Mouse (Mus musculus) colon, adult 2 months (tissue): ENCODE measurements around the gene Rcbtb2. TPM values are rescaled to one million over a fixed set of nuclear protein-coding genes. Genes with fewer than 3 reads are reported as not detected.

ENCODE experiments used
- polyA plus RNA-seq: library from polyadenylated mRNA; depleted of rRNA; stranded (reverse); fragments of >200 nt; gene quantifications from 2 replicates; pipeline ENCODE4 v1.2.3, GENCODE M21; 2012; rRNA removed

Gene Rcbtb2
- polyA plus RNA-seq: 15.8 and 16.7 TPM in 2 replicates

GRCm38 (mm10) chr14:73122923-73123278 is at the start of gene Rcbtb2:
Rcbtb2 (plus strand) TSS chr14:73123037.

GRCm38 (mm10) chr14:73237848-73238321 is 115.0 kb downstream of the Rcbtb2 start, which contains the start of gene Lpar6:
Lpar6 (plus strand) TSS chr14:73237895.

Other genes with a start within 250 kb of the Rcbtb2 start
- gene Cysltr2, start 73.9 kb upstream of the Rcbtb2 start, polyA plus RNA-seq: 0.75 and 1.8 TPM in 2 replicates
- 1.5 and 2.0 TPM in 2 replicates for gene Lpar6, start 114.9 kb downstream of the Rcbtb2 start, polyA plus RNA-seq
- 3.2 and 3.9 TPM in 2 replicates for gene Rb1, start 202.8 kb downstream of the Rcbtb2 start, polyA plus RNA-seq